Mouse (Mus musculus) lung, adult 2 months (tissue): ENCODE measurements around the gene Rad9a.

Source experiments
- CTCF ChIP-seq: fragments of 200-500 bp; IDR thresholded peaks from 2 replicates; pipeline ENCODE4 v1.5.1; 2011; ENCODE audit warnings: mild to moderate bottlenecking, low read length, control low read depth; ENCODE audit not compliant: insufficient read depth
- POLR2A ChIP-seq: fragments of 200-500 bp; IDR thresholded peaks from 2 replicates; pipeline ENCODE4 v1.6.1; 2011; ENCODE audit warnings: low read depth, mild to moderate bottlenecking, control low read depth, low read length, borderline replicate concordance; ENCODE audit errors: extremely low read depth

DNA sequence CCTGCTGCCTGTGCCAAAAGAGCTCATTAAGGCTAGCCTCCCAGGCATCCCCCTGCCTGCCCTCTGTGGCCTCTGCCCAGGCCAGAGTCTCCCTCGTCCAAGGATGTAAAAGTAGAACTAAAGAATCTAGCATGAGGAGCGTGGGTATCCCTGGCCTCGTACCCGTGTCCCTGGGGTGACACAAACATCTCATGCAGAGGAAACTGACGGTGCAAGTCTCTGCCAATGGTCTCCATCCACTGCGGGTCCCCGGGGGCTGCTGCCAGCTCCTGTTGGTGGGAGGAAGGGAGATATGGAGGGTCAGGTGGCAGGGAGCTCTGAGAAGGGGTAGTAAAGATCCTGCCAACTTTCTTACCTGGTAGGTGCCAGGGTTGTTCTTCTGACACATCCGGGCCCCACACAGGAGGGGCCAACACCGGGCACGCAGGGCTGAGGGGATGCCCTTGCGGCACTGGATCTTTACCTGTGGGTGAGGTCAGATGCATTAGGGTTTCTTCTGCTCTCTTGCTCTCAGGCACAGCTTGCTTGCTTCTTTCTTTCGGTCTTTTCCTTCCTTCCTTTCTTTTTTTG lies 12.3 kb downstream of the Rad9a start:
- TF ChIP-seq CTCF = no peak
- TF ChIP-seq POLR2A = no peak
